Mouse (Mus musculus): ENCODE data around the gene Upk2. TPM values are rescaled to one million over a fixed set of nuclear protein-coding genes. Genes with fewer than 3 reads are reported as not detected.

Upk2 gene
- 0.08 TPM in 1 of 2 replicates, not detected in the other for polyA plus RNA-seq (2012; rRNA removed)

GRCm38 (mm10) chr9:44454891-44455220 is at the start of gene Upk2:
Upk2 (minus strand) TSS chr9:44454976.
- TF ChIP-seq CTCF (IDR thresholded peaks at IDR 0.05; ENCODE audit: borderline replicate concordance, extremely low read depth, insufficient read depth, insufficient read length) (peak; percentile 39; the same call in 1 of the 2 replicates), POLR2A (IDR thresholded peaks at IDR 0.05; ENCODE audit: borderline replicate concordance, extremely low read depth, insufficient read depth, insufficient read length, poor library complexity, severe bottlenecking) (no peak)

GRCm38 (mm10) chr9:44502006-44502405 is 47.2 kb upstream of the Upk2 start:
- no peak for TF ChIP-seq POLR2A (IDR thresholded peaks at IDR 0.05; ENCODE audit: borderline replicate concordance, extremely low read depth, insufficient read depth, insufficient read length, poor library complexity, severe bottlenecking)
- peak; percentile 94 for TF ChIP-seq CTCF (IDR thresholded peaks at IDR 0.05; ENCODE audit: borderline replicate concordance, extremely low read depth, insufficient read depth, insufficient read length)

More at GRCm38 (mm10) chr9:44454891-44455220, at the start of gene Upk2:
- peak; percentile 17 for DNase-seq (ENCODE audit: low read depth)

GRCm38 (mm10) chr9:44501206-44501879 is 46.6 kb upstream of the Upk2 start:
- no peak for TF ChIP-seq POLR2A (IDR thresholded peaks at IDR 0.05; ENCODE audit: borderline replicate concordance, extremely low read depth, insufficient read depth, insufficient read length, poor library complexity, severe bottlenecking)
- TF ChIP-seq CTCF (IDR thresholded peaks at IDR 0.05; ENCODE audit: borderline replicate concordance, extremely low read depth, insufficient read depth, insufficient read length): no peak
- DNase-seq (ENCODE audit: low read depth): no peak

More at GRCm38 (mm10) chr9:44502006-44502405, 47.2 kb upstream of the Upk2 start:
- DNase-seq (ENCODE audit: low read depth): peak; percentile 89

GRCm38 (mm10) chr9:44500638-44501175 is 45.9 kb upstream of the Upk2 start:
- TF ChIP-seq CTCF (IDR thresholded peaks at IDR 0.05; ENCODE audit: borderline replicate concordance, extremely low read depth, insufficient read depth, insufficient read length): no peak
- TF ChIP-seq POLR2A (IDR thresholded peaks at IDR 0.05; ENCODE audit: borderline replicate concordance, extremely low read depth, insufficient read depth, insufficient read length, poor library complexity, severe bottlenecking): no peak
- DNase-seq (ENCODE audit: low read depth): no peak

GRCm38 (mm10) chr9:44500163-44500533 is 45.4 kb upstream of the Upk2 start:
- TF ChIP-seq POLR2A (IDR thresholded peaks at IDR 0.05; ENCODE audit: borderline replicate concordance, extremely low read depth, insufficient read depth, insufficient read length, poor library complexity, severe bottlenecking) (no peak), CTCF (IDR thresholded peaks at IDR 0.05; ENCODE audit: borderline replicate concordance, extremely low read depth, insufficient read depth, insufficient read length) (no peak)
- DNase-seq (ENCODE audit: low read depth): no peak

- no peak for TF ChIP-seq CTCF (IDR thresholded peaks at IDR 0.05; ENCODE audit: borderline replicate concordance, extremely low read depth, insufficient read depth, insufficient read length)
- no peak for TF ChIP-seq POLR2A (IDR thresholded peaks at IDR 0.05; ENCODE audit: borderline replicate concordance, extremely low read depth, insufficient read depth, insufficient read length, poor library complexity, severe bottlenecking)
- peak; percentile 87 for DNase-seq (ENCODE audit: low read depth)
Measured at GRCm38 (mm10) chr9:44499356-44500162, 44.8 kb upstream of the Upk2 start.

- peak; percentile 92 for DNase-seq (ENCODE audit: low read depth)
- TF ChIP-seq CTCF (IDR thresholded peaks at IDR 0.05; ENCODE audit: borderline replicate concordance, extremely low read depth, insufficient read depth, insufficient read length) (peak; percentile 41; the same call in 1 of the 2 replicates), POLR2A (IDR thresholded peaks at IDR 0.05; ENCODE audit: borderline replicate concordance, extremely low read depth, insufficient read depth, insufficient read length, poor library complexity, severe bottlenecking) (no peak)
Measured at GRCm38 (mm10) chr9:44498421-44499355, 43.9 kb upstream of the Upk2 start.

GRCm38 (mm10) chr9:44497624-44498377 is 43.0 kb upstream of the Upk2 start:
- TF ChIP-seq CTCF (IDR thresholded peaks at IDR 0.05; ENCODE audit: borderline replicate concordance, extremely low read depth, insufficient read depth, insufficient read length) (no peak), POLR2A (IDR thresholded peaks at IDR 0.05; ENCODE audit: borderline replicate concordance, extremely low read depth, insufficient read depth, insufficient read length, poor library complexity, severe bottlenecking) (no peak)
- peak; percentile 60 for DNase-seq (ENCODE audit: low read depth)

- DNase-seq (ENCODE audit: low read depth): no peak
- TF ChIP-seq POLR2A (IDR thresholded peaks at IDR 0.05; ENCODE audit: borderline replicate concordance, extremely low read depth, insufficient read depth, insufficient read length, poor library complexity, severe bottlenecking): no peak
- no peak for TF ChIP-seq CTCF (IDR thresholded peaks at IDR 0.05; ENCODE audit: borderline replicate concordance, extremely low read depth, insufficient read depth, insufficient read length)
Measured at GRCm38 (mm10) chr9:44496803-44497461, 42.2 kb upstream of the Upk2 start.
